Mouse (Mus musculus) liver, embryonic 14.5 days (tissue): ENCODE measurements at regions not wholly inside any gene's neighbourhood (a gene's known extent, or its start where the extent isn't known, plus 50 kb on each side); places are given as distances from the start of the nearest gene placed in this dataset.

Source experiments
- ATAC-seq: fragments of 200-750 bp; cut with Nextera tagmentation; 2 replicates; pipeline ENCODE4 v1.8.0; 2017; ENCODE audit warnings: moderate number of reproducible peaks, mild to moderate bottlenecking, moderate library complexity; ENCODE audit not compliant: insufficient read depth
- DNase-seq, 3 experiments: peaks; one replicate each; pipeline ENCODE4 v3.0.0-alpha.2; 2012 to 2013; ENCODE audit warnings: low read depth in 3 of 3, low spot score in 3 of 3
- H3K27ac ChIP-seq: fragments of 300-500 bp; sonication (generic); 2 replicates; pipeline ENCODE4 v1.5.1; 2014; ENCODE audit warnings: moderate library complexity, mild to moderate bottlenecking, control low read depth, inconsistent platforms
- H3K27me3 ChIP-seq: fragments of 300-500 bp; sonication (generic); 2 replicates; pipeline ENCODE4 v1.6.1; 2014; ENCODE audit warnings: mild to moderate bottlenecking, low read length, moderate library complexity; ENCODE audit not compliant: control insufficient read depth, insufficient read depth
- H3K36me3 ChIP-seq: fragments of 300-500 bp; sonication (generic); replicated peaks from 2 replicates; pipeline ENCODE4 v1.6.1; 2014; ENCODE audit warnings: low read depth; ENCODE audit not compliant: control insufficient read depth, insufficient read depth
- H3K4me1 ChIP-seq, 2 experiments: fragments of 200-500 bp in 1 of 2; fragments of 300-500 bp in 1 of 2; sonication (generic) in 1 of 2; replicated peaks; 2 replicates each; pipeline ENCODE4 v1.6.1; 2012 to 2014; ENCODE audit warnings: antibody characterized with exemption in 1 of 2, inconsistent platforms in 1 of 2, low read length in 1 of 2; ENCODE audit not compliant: control insufficient read depth in 2 of 2, insufficient read depth in 2 of 2
- H3K4me2 ChIP-seq: fragments of 300-500 bp; sonication (generic); 2 replicates; pipeline ENCODE4 v1.6.1; 2014; ENCODE audit warnings: low read depth, mild to moderate bottlenecking, control low read depth, moderate library complexity
- H3K4me3 ChIP-seq, 2 experiments: fragments of 200-500 bp in 1 of 2; fragments of 300-500 bp in 1 of 2; sonication (generic) in 1 of 2; 2 replicates each; pipeline ENCODE4 v1.5.1; 2012 to 2014; ENCODE audit warnings: low read depth in 2 of 2, low read length in 2 of 2, mild to moderate bottlenecking in 2 of 2, control low read depth in 1 of 2, inconsistent platforms in 1 of 2, moderate library complexity in 1 of 2; ENCODE audit not compliant: insufficient read depth in 1 of 2
- H3K9ac ChIP-seq: fragments of 300-500 bp; sonication (generic); replicated peaks from 2 replicates; pipeline ENCODE4 v1.6.1; 2014; ENCODE audit warnings: mild to moderate bottlenecking, control low read depth, moderate library complexity
- H3K9me3 ChIP-seq: fragments of 300-500 bp; sonication (generic); 2 replicates; pipeline ENCODE4 v1.6.1; 2016; ENCODE audit warnings: low read length, mixed read lengths; ENCODE audit not compliant: control insufficient read depth
- CTCF ChIP-seq: IDR thresholded peaks from 2 replicates; pipeline ENCODE4 v1.5.1; 2016; ENCODE audit warnings: antibody characterized with exemption, low read depth, control low read depth
- EP300 ChIP-seq: IDR thresholded peaks from 2 replicates; pipeline ENCODE4 v1.6.1; 2016; ENCODE audit warnings: antibody characterized with exemption, low read depth
- WGBS: fragments of 180-500 bp; shearing (Covaris S2); extraction: QIAGEN DNeasy Blood & Tissue Kit; methylation state at CpG from one replicate; pipeline ENCODE4 v1.1.7; 2014; ENCODE audit not compliant: insufficient replicate concordance; 5-methylcytosine and 5-hydroxymethylcytosine counted together

GRCm38 (mm10) chr14:61783206-61783605 lies 175.9 kb downstream of the Kcnrg start:
- Histone ChIP-seq H3K4me3 (no peak overlapping the region), H3K9me3 (no peaks in the 10 kb centered on the region), H3K27me3 (no peaks in the 10 kb centered on the region), H3K27ac (no peak overlapping the region), H3K36me3 (no peaks in the 10 kb centered on the region), H3K4me1 (no peaks in the 10 kb centered on the region), H3K4me2 (no peak overlapping the region), H3K9ac (no peak overlapping the region)
- TF ChIP-seq EP300 (no peak), CTCF (no peak)
- no peak for DNase-seq
- ATAC-seq = no peak
- WGBS = 64% methylated on average over 3 of the region's 3 CpGs

DNA sequence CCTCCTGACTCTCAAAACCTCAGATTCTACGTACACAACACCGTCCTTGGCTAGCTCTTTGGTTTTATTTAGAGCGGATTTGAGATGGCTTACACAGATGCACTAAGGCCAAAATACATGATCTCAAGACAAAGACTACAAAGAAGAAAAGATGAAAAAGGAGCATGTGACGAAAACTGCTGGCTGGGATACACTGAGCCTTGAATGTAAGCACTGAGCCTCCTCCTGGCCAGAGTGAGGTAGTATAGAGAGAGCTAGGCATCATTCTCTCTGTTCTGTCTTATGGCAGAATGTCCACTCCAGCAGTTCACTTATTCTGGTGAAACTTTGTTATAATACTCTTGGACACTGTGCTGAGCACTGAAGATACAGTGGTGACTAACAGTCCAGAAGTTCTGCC lies 177.4 kb downstream of the Kcnrg start:
- ATAC-seq (no peak), DNase-seq (no peak)
- no peaks in the 10 kb centered on the region for H3K4me1 ChIP-seq
- H3K4me2 ChIP-seq = no peak overlapping the region
- 66% methylated on average over 4 of the region's 4 CpGs for WGBS
- no peaks in the 10 kb centered on the region for H3K36me3 ChIP-seq
- no peak overlapping the region for H3K4me3 ChIP-seq
- no peaks in the 10 kb centered on the region for H3K9me3 ChIP-seq
- no peaks in the 10 kb centered on the region for H3K27me3 ChIP-seq
- H3K9ac ChIP-seq = no peak overlapping the region
- H3K27ac ChIP-seq = no peak overlapping the region
- TF ChIP-seq CTCF (no peak), EP300 (no peak)

DNA sequence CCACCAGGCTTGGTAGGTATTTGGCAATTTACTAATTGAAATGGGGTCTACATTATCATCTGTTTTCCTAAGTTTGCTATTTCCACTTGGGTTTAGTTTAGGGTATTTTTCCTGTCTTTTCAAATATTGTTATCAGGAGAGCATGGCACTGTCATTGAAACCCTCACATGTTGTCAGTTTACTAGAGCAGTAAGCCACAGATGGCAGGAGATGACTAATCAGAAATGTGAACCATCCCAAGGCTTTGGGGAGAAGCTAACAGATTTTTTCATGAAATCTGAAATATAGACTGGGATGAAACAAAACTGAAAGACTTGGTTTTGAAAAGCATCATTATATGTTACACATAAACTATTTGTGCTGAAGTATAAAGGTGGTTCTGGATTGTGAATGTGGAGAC lies 178.8 kb downstream of the Kcnrg start:
- Histone ChIP-seq H3K36me3 (no peaks in the 10 kb centered on the region), H3K27ac (no peak overlapping the region), H3K9me3 (no peaks in the 10 kb centered on the region), H3K4me2 (no peak overlapping the region), H3K27me3 (no peaks in the 10 kb centered on the region), H3K4me3 (no peak overlapping the region), H3K9ac (no peak overlapping the region), H3K4me1 (no peaks in the 10 kb centered on the region)
- no peak for TF ChIP-seq EP300
- no peak for TF ChIP-seq CTCF
- ATAC-seq (no peak), DNase-seq (no peak)

DNA sequence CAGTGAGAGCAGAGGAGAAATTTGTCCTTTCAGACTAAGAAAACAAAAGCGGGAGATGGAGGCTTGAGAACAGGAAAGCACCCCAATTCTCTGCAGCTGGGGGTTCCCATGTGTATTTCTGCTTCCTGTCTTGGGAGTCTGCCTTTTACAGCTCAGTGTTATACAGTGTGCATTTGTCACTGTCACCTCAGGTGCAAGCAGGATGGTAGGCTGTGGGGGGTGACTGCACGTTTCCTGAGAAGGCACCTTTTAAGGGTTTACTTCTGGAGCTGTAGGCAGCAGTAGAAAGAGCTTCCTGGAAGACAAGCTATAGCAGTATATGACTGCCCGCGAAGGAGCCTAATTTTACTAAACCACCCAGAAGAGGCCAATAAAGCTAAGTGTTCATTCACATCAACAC lies 180.5 kb downstream of the Kcnrg start:
- H3K4me1 ChIP-seq = no peaks in the 10 kb centered on the region
- no peak overlapping the region for H3K9ac ChIP-seq
- WGBS = 60% methylated on average over 4 of the region's 4 CpGs
- ATAC-seq (no peak), DNase-seq (no peak)
- no peak overlapping the region for H3K4me2 ChIP-seq
- no peak overlapping the region for H3K27ac ChIP-seq
- H3K36me3 ChIP-seq = no peaks in the 10 kb centered on the region
- no peak overlapping the region for H3K4me3 ChIP-seq
- H3K27me3 ChIP-seq = no peaks in the 10 kb centered on the region
- no peak for TF ChIP-seq EP300
- no peak for TF ChIP-seq CTCF
- no peaks in the 10 kb centered on the region for H3K9me3 ChIP-seq

GRCm38 (mm10) chr14:61788998-61789790 lies 181.9 kb downstream of the Kcnrg start:
- Histone ChIP-seq H3K27ac (no peak overlapping the region), H3K9me3 (no peaks in the 10 kb centered on the region), H3K27me3 (no peaks in the 10 kb centered on the region), H3K4me3 (no peak overlapping the region), H3K36me3 (no peaks in the 10 kb centered on the region), H3K4me1 (no peaks in the 10 kb centered on the region), H3K9ac (no peak overlapping the region), H3K4me2 (no peak overlapping the region)
- TF ChIP-seq EP300 = no peak
- TF ChIP-seq CTCF = no peak
- ATAC-seq (no peak), DNase-seq (no peak)
- 75% methylated on average over 20 of the region's 20 CpGs for WGBS
